Comparison of ENCODE assay signal across 7 mouse cellular contexts in the genomic region with DNA sequence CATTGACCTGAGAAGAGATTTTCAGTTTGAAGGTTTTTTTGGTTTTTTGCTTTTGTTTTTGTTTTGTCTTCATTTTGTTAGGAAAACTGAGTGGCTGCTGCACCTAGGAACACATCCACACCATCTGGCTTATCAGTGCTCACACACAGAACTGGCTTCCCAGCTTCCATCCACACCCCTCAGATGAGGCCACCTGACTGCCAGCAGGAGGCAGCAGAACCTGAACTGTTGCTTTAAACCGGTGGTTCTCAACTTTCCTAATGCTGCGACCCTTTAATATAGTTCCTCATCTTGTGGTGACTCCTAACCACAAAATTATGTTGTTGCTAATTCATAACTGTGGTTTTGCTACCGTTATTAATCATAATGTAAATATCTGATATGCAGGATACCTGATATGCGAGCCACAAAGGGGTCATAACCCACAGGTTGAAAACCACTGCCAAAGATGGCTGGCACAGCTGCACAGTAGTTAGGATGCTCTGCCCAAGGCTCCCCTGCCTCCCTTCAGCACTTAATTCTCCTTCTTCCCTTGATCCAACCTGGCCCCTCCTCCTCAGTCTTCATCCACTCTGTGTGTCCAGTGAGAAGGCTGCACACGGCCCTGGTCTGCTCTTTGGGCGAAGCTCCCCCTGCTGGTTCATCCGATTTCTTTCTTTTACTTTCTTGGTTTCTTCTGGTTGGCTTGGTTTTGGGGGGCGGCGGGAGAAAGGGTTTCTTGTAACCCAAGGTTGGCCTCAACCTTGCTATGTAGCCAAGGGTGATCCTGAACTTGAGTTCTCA.
DNase-seq lines count a peak whose midpoint lies in the region; ATAC-seq and TF ChIP-seq lines count a peak whose summit lies in the region.

No protein-coding gene starts in this region.

- no peak for ATAC-seq in intestine, postnatal 0 days
- ATAC-seq in intestine, embryonic 15.5 days: no peak

- H3K27me3 ChIP-seq in intestine, postnatal 0 days (replicated peaks; ENCODE audit: control insufficient read depth, insufficient read depth, low read length): no peaks in the 10 kb centered on the region
- no peaks in the 10 kb centered on the region for H3K27me3 ChIP-seq in intestine, embryonic 15.5 days (replicated peaks)

- 68% methylated on average over 9 of the region's 9 CpGs for WGBS in intestine, postnatal 0 days
- 71% methylated on average over 9 of the region's 9 CpGs for WGBS in intestine, embryonic 15.5 days

- intact Hi-C loops in gastrocnemius, postnatal 14 days (cut with DNase I; ENCODE audit: low total_unique reads): no loop called here

- H3K9me3 ChIP-seq in intestine, postnatal 0 days (ENCODE audit: control insufficient read depth): no peaks in the 10 kb centered on the region
- no peaks in the 10 kb centered on the region for H3K9me3 ChIP-seq in intestine, embryonic 15.5 days
- peaks cover 4% of the 10 kb centered on the region; the same call in 1 of the 2 replicates for H3K9me3 ChIP-seq in ES-E14 (ENCODE audit: control insufficient read depth, insufficient read depth, low read depth, low read length)

- peak; percentile 8 for DNase-seq in ES-E14 (ENCODE audit: low read depth, low spot score)
- peak; percentile 26 for DNase-seq in brain, adult 2 months (ENCODE audit: low read depth, low spot score)
- peak; percentile 26 to 68 for DNase-seq in kidney, postnatal 36 days
- DNase-seq in retina, postnatal 7 days (ENCODE audit: low read depth, low spot score): peak; percentile 27
- DNase-seq in gastrocnemius, postnatal 14 days: no peak

- H3K36me3 ChIP-seq in intestine, postnatal 0 days (ENCODE audit: control insufficient read depth, insufficient read depth): no peaks in the 10 kb centered on the region
- no peaks in the 10 kb centered on the region for H3K36me3 ChIP-seq in intestine, embryonic 15.5 days
- no peaks in the 10 kb centered on the region for H3K36me3 ChIP-seq in ES-E14 (ENCODE audit: control insufficient read depth, insufficient read depth, low read length, poor library complexity, severe bottlenecking)

- no peak overlapping the region for H3K9ac ChIP-seq in intestine, postnatal 0 days (ENCODE audit: low read depth, low read length)
- no peak overlapping the region for H3K9ac ChIP-seq in intestine, embryonic 15.5 days
- H3K9ac ChIP-seq in ES-E14 (ENCODE audit: insufficient read depth, low read depth, low read length, poor library complexity, severe bottlenecking): no peak overlapping the region

- no peaks in the 10 kb centered on the region for H3K4me1 ChIP-seq in intestine, postnatal 0 days (replicated peaks; ENCODE audit: control insufficient read depth, insufficient read depth, low read length)
- H3K4me1 ChIP-seq in intestine, embryonic 15.5 days (replicated peaks): no peaks in the 10 kb centered on the region
- no peaks in the 10 kb centered on the region for H3K4me1 ChIP-seq in ES-E14 (ENCODE audit: control insufficient read depth in 2 of 2, insufficient read depth in 2 of 2, low read length in 2 of 2, poor library complexity in 1 of 2)

- no peak overlapping the region for H3K4me2 ChIP-seq in intestine, postnatal 0 days (replicated peaks; ENCODE audit: low read depth)
- no peak overlapping the region for H3K4me2 ChIP-seq in intestine, embryonic 15.5 days (replicated peaks)

- no peak overlapping the region for H3K27ac ChIP-seq in intestine, postnatal 0 days (ENCODE audit: low read depth, low read length)
- no peak overlapping the region for H3K27ac ChIP-seq in intestine, embryonic 15.5 days
- no peak overlapping the region for H3K27ac ChIP-seq in ES-E14 (ENCODE audit: insufficient read depth, low read depth, low read length, poor library complexity, severe bottlenecking)

- in situ Hi-C loops in ES-E14 (cut with MboI; ENCODE audit: low sequenced_read_pairs in 2 of 2, unreplicated experiment in 2 of 2): no loop called here

- no peak overlapping the region for H3K4me3 ChIP-seq in intestine, postnatal 0 days (ENCODE audit: low read depth, low read length)
- H3K4me3 ChIP-seq in intestine, embryonic 15.5 days (replicated peaks): no peak overlapping the region
- no peak overlapping the region for H3K4me3 ChIP-seq in ES-E14 (ENCODE audit: insufficient read depth in 1 of 2, low read depth in 1 of 2, low read length in 2 of 2, poor library complexity in 1 of 2, severe bottlenecking in 1 of 2)

- TF ChIP-seq CTCF in intestine, postnatal 0 days (IDR thresholded peaks at IDR 0.05; ENCODE audit: low read depth): peak; percentile 60

TF ChIP-seq in ES-E14, 5 proteins besides CTCF, POLR2A, EP300 and RAD21:
- TF ChIP-seq ZC3H11A (IDR thresholded peaks at IDR 0.05; ENCODE audit: borderline replicate concordance, low read depth, low read length) (no peak), MAFK (IDR thresholded peaks at IDR 0.05; ENCODE audit: insufficient read depth, low read depth, low read length) (no peak), CHD2 (IDR thresholded peaks at IDR 0.05; ENCODE audit: low read depth, low read length) (no peak), HCFC1 (IDR thresholded peaks at IDR 0.05; ENCODE audit: borderline replicate concordance, insufficient read depth, low read length) (no peak), ZNF384 (IDR thresholded peaks at IDR 0.05; ENCODE audit: low read depth, low read length) (no peak)
